35 mouse cellular contexts compared by ENCODE assay signal in the genomic region with DNA sequence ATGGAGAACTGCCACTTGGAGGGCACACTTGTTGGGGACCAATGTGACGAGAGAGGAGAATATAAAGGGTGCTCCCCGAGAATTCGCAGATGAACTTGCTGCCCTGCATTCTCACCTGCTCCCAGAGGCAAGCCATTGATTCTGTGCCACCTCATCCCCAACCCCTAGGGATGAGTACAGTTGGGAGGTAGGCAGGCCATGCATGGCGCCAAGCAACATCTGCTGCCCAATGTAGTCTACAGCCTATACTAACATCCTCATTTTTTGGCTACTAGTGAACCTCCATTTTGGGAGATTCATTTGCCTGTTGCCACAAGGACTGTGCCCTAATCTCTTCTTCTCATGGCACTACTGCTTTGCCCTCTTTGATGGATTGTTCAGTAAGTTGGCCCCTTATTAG. TPM values are rescaled to one million over a fixed set of nuclear protein-coding genes. Genes with fewer than 3 reads are reported as not detected.
"Had no signal": no experiment of that assay in that cellular context is flagged by ENCODE, and none has a peak within 500 bp of the region (broad histone marks: within the 10 kb centered on the region; RNA-seq: fewer than 3 reads in every experiment).

No protein-coding gene starts in this region.

- DNase-seq: left cerebral cortex, postnatal 4 days; liver; liver, embryonic 13.5 days; liver, postnatal 0 days; lung, adult 18-20 months; lung, adult 2 months; lung, embryonic 14.5 days; lung, postnatal 10 days; lung, postnatal 14 days; lung, postnatal 36 days; lung, postnatal 4 days; midbrain, embryonic 14.5 days had no signal

- H3K4me1 ChIP-seq: limb, embryonic 10.5 days; limb, embryonic 12.5 days; limb, embryonic 13.5 days; limb, embryonic 15.5 days; liver, embryonic 12.5 days; liver, embryonic 13.5 days; liver, embryonic 15.5 days; lung, embryonic 15.5 days; midbrain, embryonic 10.5 days; midbrain, embryonic 12.5 days; midbrain, embryonic 13.5 days; midbrain, embryonic 15.5 days; neural tube, embryonic 12.5 days; neural tube, embryonic 13.5 days had no signal

- H3K4me3 ChIP-seq: limb, embryonic 10.5 days; limb, embryonic 12.5 days; limb, embryonic 13.5 days; limb, embryonic 15.5 days; liver, embryonic 12.5 days; liver, embryonic 13.5 days; liver, embryonic 15.5 days; lung, embryonic 15.5 days; midbrain, embryonic 10.5 days; midbrain, embryonic 12.5 days; midbrain, embryonic 13.5 days; midbrain, embryonic 15.5 days; myocyte; neural tube, embryonic 12.5 days; neural tube, embryonic 13.5 days had no signal

- H3K27ac ChIP-seq: limb, embryonic 10.5 days; limb, embryonic 12.5 days; limb, embryonic 13.5 days; limb, embryonic 15.5 days; liver, embryonic 12.5 days; liver, embryonic 13.5 days; liver, embryonic 14.5 days; liver, embryonic 15.5 days; lung, embryonic 15.5 days; macrophage; midbrain, embryonic 10.5 days; midbrain, embryonic 12.5 days; midbrain, embryonic 13.5 days; midbrain, embryonic 15.5 days; neural tube, embryonic 12.5 days; neural tube, embryonic 13.5 days had no signal

- ATAC-seq: liver, embryonic 12.5 days; liver, postnatal 0 days; lung, postnatal 0 days; midbrain, embryonic 13.5 days; midbrain, embryonic 15.5 days; midbrain, embryonic 16.5 days had no signal

- H3K4me2 ChIP-seq: limb, embryonic 12.5 days; limb, embryonic 13.5 days; limb, embryonic 15.5 days; liver, embryonic 11.5 days; liver, embryonic 12.5 days; liver, embryonic 13.5 days; liver, embryonic 15.5 days; lung, embryonic 14.5 days; lung, embryonic 15.5 days; midbrain, embryonic 11.5 days; midbrain, embryonic 12.5 days; midbrain, embryonic 13.5 days; midbrain, embryonic 15.5 days; neural tube, embryonic 12.5 days; neural tube, embryonic 13.5 days had no signal

- H3K27me3 ChIP-seq: limb, embryonic 12.5 days; limb, embryonic 13.5 days; limb, embryonic 15.5 days; liver, embryonic 12.5 days; liver, embryonic 13.5 days; liver, embryonic 15.5 days; lung, embryonic 15.5 days; midbrain, embryonic 12.5 days; midbrain, embryonic 13.5 days; midbrain, embryonic 15.5 days; neural tube, embryonic 12.5 days; neural tube, embryonic 13.5 days had no signal

- H3K9ac ChIP-seq: limb, embryonic 12.5 days; limb, embryonic 13.5 days; limb, embryonic 15.5 days; liver, embryonic 12.5 days; liver, embryonic 13.5 days; liver, embryonic 14.5 days; liver, embryonic 15.5 days; liver, postnatal 0 days; lung, embryonic 14.5 days; lung, embryonic 15.5 days; midbrain, embryonic 12.5 days; midbrain, embryonic 13.5 days; midbrain, embryonic 15.5 days; neural tube, embryonic 12.5 days; neural tube, embryonic 13.5 days had no signal

- H3K9me3 ChIP-seq: liver, embryonic 15.5 days; lung, embryonic 15.5 days; midbrain, embryonic 15.5 days had no signal

- H3K36me3 ChIP-seq: limb, embryonic 10.5 days; limb, embryonic 12.5 days; limb, embryonic 13.5 days; limb, embryonic 15.5 days; liver, embryonic 12.5 days; liver, embryonic 13.5 days; liver, embryonic 15.5 days; lung, embryonic 15.5 days; midbrain, embryonic 10.5 days; midbrain, embryonic 12.5 days; midbrain, embryonic 13.5 days; midbrain, embryonic 15.5 days; neural tube, embryonic 12.5 days; neural tube, embryonic 13.5 days had no signal

RNA-seq across cellular contexts. Expression of a gene that starts 59.5 kb away (rescaled TPM):
- total RNA-seq: megakaryocyte progenitor cell, adult 5-6 weeks; megakaryocyte-erythroid progenitor cell, adult 5-6 weeks; monocyte, adult 5-6 weeks had no signal
- polyA plus RNA-seq: macrophage had no signal
